Mouse (Mus musculus): ENCODE measurements at regions not wholly inside any gene's neighbourhood (a gene's known extent, or its start where the extent isn't known, plus 50 kb on each side); places are given as distances from the start of the nearest gene placed in this dataset.
"Not testable (repeated sequence)": the region's sequence is repeated elsewhere in the genome, so short reads cannot be mapped to it uniquely, and the experiment has no call there.

GRCm38 (mm10) chr1:165014328-165014727, 79.0 kb upstream of the Xcl1 start:
- DNase-seq, result no peak

GRCm38 (mm10) chr1:165013428-165013827, 78.1 kb upstream of the Xcl1 start:
- no peak for DNase-seq

GRCm38 (mm10) chr1:165012376-165012775, 77.0 kb upstream of the Xcl1 start:
- DNase-seq, result no peak

- peak in 1 of 2 experiments; percentile 14 for DNase-seq
Measured at GRCm38 (mm10) chr1:164999515-164999914, 64.2 kb upstream of the Xcl1 start.

- DNase-seq, result no peak
Measured at GRCm38 (mm10) chr1:164998621-164999020, 63.3 kb upstream of the Xcl1 start.

- no peak for DNase-seq
Measured at GRCm38 (mm10) chr1:164997660-164998059, 62.3 kb upstream of the Xcl1 start.

GRCm38 (mm10) chr1:164994247-164994660, 58.9 kb upstream of the Xcl1 start:
- DNase-seq, result no peak

GRCm38 (mm10) chr1:164993175-164993875, 58.0 kb upstream of the Xcl1 start:
- not testable (repeated sequence) for DNase-seq

GRCm38 (mm10) chr1:164988982-164989381, 53.7 kb upstream of the Xcl1 start:
- no peak for DNase-seq

- no peak for DNase-seq
Measured at GRCm38 (mm10) chr1:164988191-164988590, 52.9 kb upstream of the Xcl1 start.

- DNase-seq, result not testable (repeated sequence)
Measured at GRCm38 (mm10) chr1:164985521-164985920, 50.2 kb upstream of the Xcl1 start.

Data from spleen, adult 18-20 months (tissue).